Mouse (Mus musculus): ENCODE measurements at regions not wholly inside any gene's neighbourhood (a gene's known extent, or its start where the extent isn't known, plus 50 kb on each side); places are given as distances from the start of the nearest gene placed in this dataset.

- ATAC-seq: peak; percentile 58; the same call in 1 of the 2 replicates
- H3K27ac ChIP-seq: peak overlapping the region; percentile 56
- no peaks in the 10 kb centered on the region for H3K36me3 ChIP-seq
- no peak overlapping the region for H3K9ac ChIP-seq
- H3K4me2 ChIP-seq (replicated peaks): peak overlapping the region; percentile 25
- H3K4me1 ChIP-seq (replicated peaks): peaks cover 19% of the 10 kb centered on the region
- no peaks in the 10 kb centered on the region for H3K9me3 ChIP-seq
- no peaks in the 10 kb centered on the region for H3K27me3 ChIP-seq (replicated peaks)
- 62% methylated on average over 17 of the region's 17 CpGs for WGBS
- no peak overlapping the region for H3K4me3 ChIP-seq (replicated peaks)
These were observed 72.4 kb upstream of the Prep start for GRCm38 (mm10) chr10:44994385-44995281.

- no peak overlapping the region for H3K4me2 ChIP-seq (replicated peaks)
- no peaks in the 10 kb centered on the region for H3K27me3 ChIP-seq (replicated peaks)
- ATAC-seq: no peak
- H3K9me3 ChIP-seq: no peaks in the 10 kb centered on the region
- no peak overlapping the region for H3K9ac ChIP-seq
- H3K27ac ChIP-seq: peak overlapping the region; percentile 56; the same call in 1 of the 2 replicates
- 63% methylated on average over 10 of the region's 10 CpGs for WGBS
- peaks cover 19% of the 10 kb centered on the region for H3K4me1 ChIP-seq (replicated peaks)
- no peak overlapping the region for H3K4me3 ChIP-seq (replicated peaks)
- no peaks in the 10 kb centered on the region for H3K36me3 ChIP-seq
These were observed 73.3 kb upstream of the Prep start for GRCm38 (mm10) chr10:44993470-44994260.

GRCm38 (mm10) chr10:44989539-44989938 lies 77.5 kb upstream of the Prep start:
- H3K27me3 ChIP-seq (replicated peaks): no peaks in the 10 kb centered on the region
- H3K4me2 ChIP-seq (replicated peaks): no peak overlapping the region
- peaks cover 7% of the 10 kb centered on the region for H3K4me1 ChIP-seq (replicated peaks)
- no peak overlapping the region for H3K27ac ChIP-seq
- no peaks in the 10 kb centered on the region for H3K36me3 ChIP-seq
- ATAC-seq: no peak
- no peak overlapping the region for H3K4me3 ChIP-seq (replicated peaks)
- WGBS: 75% methylated on average over 6 of the region's 6 CpGs
- no peak overlapping the region for H3K9ac ChIP-seq
- no peaks in the 10 kb centered on the region for H3K9me3 ChIP-seq

- H3K9me3 ChIP-seq: no peaks in the 10 kb centered on the region
- WGBS: 69% methylated on average over 8 of the region's 8 CpGs
- H3K4me1 ChIP-seq (replicated peaks): peaks cover 4% of the 10 kb centered on the region
- H3K36me3 ChIP-seq: no peaks in the 10 kb centered on the region
- H3K4me3 ChIP-seq (replicated peaks): no peak overlapping the region
- no peak for ATAC-seq
- no peak overlapping the region for H3K27ac ChIP-seq
- H3K9ac ChIP-seq: no peak overlapping the region
- no peak overlapping the region for H3K4me2 ChIP-seq (replicated peaks)
- H3K27me3 ChIP-seq (replicated peaks): no peaks in the 10 kb centered on the region
These were observed 78.2 kb upstream of the Prep start for GRCm38 (mm10) chr10:44988756-44989155.

- Histone ChIP-seq H3K4me2 (replicated peaks) (no peak overlapping the region), H3K4me3 (replicated peaks) (no peak overlapping the region), H3K36me3 (no peaks in the 10 kb centered on the region), H3K9ac (no peak overlapping the region), H3K9me3 (no peaks in the 10 kb centered on the region), H3K4me1 (replicated peaks) (no peaks in the 10 kb centered on the region), H3K27me3 (replicated peaks) (no peaks in the 10 kb centered on the region), H3K27ac (no peak overlapping the region)
- ATAC-seq: no peak
- 56% methylated on average over 4 of the region's 4 CpGs for WGBS
These were observed 79.4 kb upstream of the Prep start for GRCm38 (mm10) chr10:44987615-44988014.

- no peaks in the 10 kb centered on the region for H3K4me1 ChIP-seq (replicated peaks)
- no peak for ATAC-seq
- H3K4me2 ChIP-seq (replicated peaks): no peak overlapping the region
- no peak overlapping the region for H3K27ac ChIP-seq
- no peak overlapping the region for H3K9ac ChIP-seq
- 38% methylated on average over 2 of the region's 2 CpGs for WGBS
- no peaks in the 10 kb centered on the region for H3K9me3 ChIP-seq
- H3K27me3 ChIP-seq (replicated peaks): no peaks in the 10 kb centered on the region
- no peak overlapping the region for H3K4me3 ChIP-seq (replicated peaks)
- H3K36me3 ChIP-seq: no peaks in the 10 kb centered on the region
These were observed 85.1 kb upstream of the Prep start for GRCm38 (mm10) chr10:44981913-44982312.

- H3K9ac ChIP-seq: no peak overlapping the region
- WGBS: 94% methylated on average over 2 of the region's 2 CpGs
These were observed 90.2 kb upstream of the Prep start for GRCm38 (mm10) chr10:44976815-44977214.

GRCm38 (mm10) chr10:44971911-44972310 lies 95.1 kb upstream of the Prep start:
- Histone ChIP-seq H3K4me3 (replicated peaks) (no peak overlapping the region), H3K9ac (no peak overlapping the region), H3K27me3 (replicated peaks) (no peaks in the 10 kb centered on the region)

More at GRCm38 (mm10) chr10:44976815-44977214, 90.2 kb upstream of the Prep start:
- H3K36me3 ChIP-seq: no peaks in the 10 kb centered on the region
- no peaks in the 10 kb centered on the region for H3K27me3 ChIP-seq (replicated peaks)
- no peak overlapping the region for H3K4me2 ChIP-seq (replicated peaks)
- no peaks in the 10 kb centered on the region for H3K9me3 ChIP-seq
- H3K4me3 ChIP-seq (replicated peaks): no peak overlapping the region
- no peak overlapping the region for H3K27ac ChIP-seq
- no peaks in the 10 kb centered on the region for H3K4me1 ChIP-seq (replicated peaks)
- ATAC-seq: no peak

GRCm38 (mm10) chr10:44959968-44960367 lies 107.0 kb upstream of the Prep start:
- Histone ChIP-seq H3K9me3 (no peaks in the 10 kb centered on the region), H3K4me1 (replicated peaks) (no peaks in the 10 kb centered on the region), H3K9ac (no peak overlapping the region), H3K4me2 (replicated peaks) (no peak overlapping the region), H3K36me3 (no peaks in the 10 kb centered on the region), H3K27ac (no peak overlapping the region), H3K4me3 (replicated peaks) (no peak overlapping the region), H3K27me3 (replicated peaks) (no peaks in the 10 kb centered on the region)
- WGBS: 90% methylated on average over 3 of the region's 3 CpGs
- peak; percentile 89 for ATAC-seq

More at GRCm38 (mm10) chr10:44971911-44972310, 95.1 kb upstream of the Prep start:
- Histone ChIP-seq H3K4me1 (replicated peaks) (no peaks in the 10 kb centered on the region), H3K9me3 (no peaks in the 10 kb centered on the region), H3K4me2 (replicated peaks) (no peak overlapping the region), H3K36me3 (no peaks in the 10 kb centered on the region), H3K27ac (no peak overlapping the region)
- WGBS: 79% methylated on average over 2 of the region's 2 CpGs
- no peak for ATAC-seq

GRCm38 (mm10) chr10:44945205-44945725 lies 121.7 kb upstream of the Prep start:
- Histone ChIP-seq H3K27ac (no peak overlapping the region), H3K36me3 (no peaks in the 10 kb centered on the region), H3K9ac (no peak overlapping the region), H3K4me2 (replicated peaks) (no peak overlapping the region), H3K9me3 (no peaks in the 10 kb centered on the region), H3K4me1 (replicated peaks) (no peaks in the 10 kb centered on the region), H3K4me3 (replicated peaks) (no peak overlapping the region), H3K27me3 (replicated peaks) (no peaks in the 10 kb centered on the region)
- ATAC-seq: no peak
- WGBS: 50% methylated on average over 1 of the region's 1 CpGs

GRCm38 (mm10) chr10:44939403-44939802 lies 127.6 kb upstream of the Prep start:
- no peak for ATAC-seq
- H3K4me1 ChIP-seq (replicated peaks): no peaks in the 10 kb centered on the region
- no peak overlapping the region for H3K27ac ChIP-seq
- no peak overlapping the region for H3K4me3 ChIP-seq (replicated peaks)
- H3K9me3 ChIP-seq: no peaks in the 10 kb centered on the region
- no peaks in the 10 kb centered on the region for H3K36me3 ChIP-seq
- H3K4me2 ChIP-seq (replicated peaks): no peak overlapping the region
- WGBS: 69% methylated on average over 1 of the region's 1 CpGs
- H3K9ac ChIP-seq: no peak overlapping the region
- H3K27me3 ChIP-seq (replicated peaks): no peaks in the 10 kb centered on the region

- H3K9ac ChIP-seq: no peak overlapping the region
- no peak overlapping the region for H3K27ac ChIP-seq
- no peaks in the 10 kb centered on the region for H3K9me3 ChIP-seq
- H3K4me1 ChIP-seq (replicated peaks): no peaks in the 10 kb centered on the region
- 88% methylated on average over 5 of the region's 5 CpGs for WGBS
- no peak overlapping the region for H3K4me3 ChIP-seq (replicated peaks)
- no peak for ATAC-seq
- H3K27me3 ChIP-seq (replicated peaks): no peaks in the 10 kb centered on the region
- no peak overlapping the region for H3K4me2 ChIP-seq (replicated peaks)
- H3K36me3 ChIP-seq: no peaks in the 10 kb centered on the region
These were observed 130.0 kb upstream of the Prep start for GRCm38 (mm10) chr10:44936976-44937500.
